Mouse (Mus musculus): ENCODE data around the gene Gpc3.

- TF ChIP-seq CTCF (IDR thresholded peaks at IDR 0.05; ENCODE audit: borderline replicate concordance, insufficient read depth, low read depth, low read length) (no peak), POLR2A (IDR thresholded peaks at IDR 0.05; ENCODE audit: borderline replicate concordance, insufficient read depth, low read length) (no peak)
These were observed 164.6 kb downstream of the Gpc3 start for GRCm38 (mm10) chrX:52449177-52449576.

Measured in cerebellum, adult 2 months (tissue).